Mouse (Mus musculus): Measurements from ENCODE around the gene Rab3c.

Gene Rab3c

GRCm38 (mm10) chr13:110280563-110281144 lies at the start of gene Rab3c:
Gene Rab3c (minus strand): TSS chr13:110280996.
- no peak for DNase-seq (ENCODE audit: low read depth, low spot score)

GRCm38 (mm10) chr13:110318746-110319145 lies 38.0 kb upstream of the Rab3c start:
- no peak for DNase-seq (ENCODE audit: low read depth, low spot score)

- no peak for DNase-seq (ENCODE audit: low read depth, low spot score)
Measured at GRCm38 (mm10) chr13:110307188-110307587, 26.4 kb upstream of the Rab3c start.

DNA sequence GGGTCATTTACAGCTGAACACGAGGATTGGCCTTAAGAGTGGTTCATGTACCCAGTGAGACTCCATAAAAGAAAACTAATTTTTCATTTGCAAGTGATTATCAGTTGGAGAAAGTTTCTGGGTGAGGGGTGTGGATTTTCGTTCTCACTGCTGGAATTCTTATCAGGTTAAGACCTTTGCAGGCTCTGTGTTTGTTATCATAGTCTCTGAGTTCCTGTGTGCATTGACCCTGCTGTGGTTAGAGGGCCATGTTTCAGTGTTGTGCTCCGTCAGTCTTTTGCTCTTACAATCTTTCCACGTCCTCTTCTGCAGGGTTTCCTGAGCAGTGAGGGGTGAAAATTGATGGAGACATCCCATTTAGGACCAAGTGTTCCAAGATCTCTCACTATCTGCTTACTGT lies 16.3 kb upstream of the Rab3c start:
- DNase-seq (ENCODE audit: low read depth, low spot score), result no peak

DNA sequence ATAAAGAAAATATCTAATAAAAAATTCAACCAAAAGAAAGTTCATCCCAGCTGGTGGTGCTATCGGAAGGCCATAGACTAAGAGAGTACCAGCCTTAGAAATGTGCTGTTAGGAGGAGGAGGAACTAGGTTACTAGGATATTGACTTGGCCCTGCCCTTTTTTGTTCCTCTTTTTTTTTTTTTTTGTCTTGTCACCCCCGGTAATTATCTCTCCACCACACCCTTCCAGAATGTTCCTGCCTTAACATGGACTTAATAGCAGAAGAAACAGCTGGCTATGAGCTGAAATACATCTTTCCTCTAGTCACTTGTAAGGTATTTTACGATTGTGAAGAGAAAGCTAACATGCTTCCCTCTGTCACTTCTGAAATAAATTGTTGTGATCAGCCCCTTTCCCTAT lies 7.7 kb upstream of the Rab3c start:
- DNase-seq (ENCODE audit: low read depth, low spot score), result no peak

DNA sequence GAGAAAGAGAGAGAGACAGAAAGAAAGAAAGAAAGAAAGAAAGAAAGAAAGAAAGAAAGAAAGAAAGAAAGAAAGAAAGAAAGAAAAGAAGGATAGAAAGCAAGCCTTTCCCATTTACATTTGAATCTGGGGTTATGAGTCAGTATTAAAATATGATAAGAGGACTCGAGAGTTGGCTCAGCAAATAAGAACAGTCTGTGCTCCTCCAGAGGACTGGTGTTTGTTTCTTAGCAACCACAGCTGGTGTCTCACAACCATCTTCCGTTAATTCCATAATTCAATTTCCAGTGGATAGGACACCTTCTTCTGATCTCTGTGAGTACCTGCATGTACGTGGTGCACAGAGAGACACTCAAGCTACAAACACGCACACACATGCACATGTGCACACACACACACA lies 3.0 kb upstream of the Rab3c start:
- DNase-seq (ENCODE audit: low read depth, low spot score), result no peak

GRCm38 (mm10) chr13:110280028-110280562 lies 701 bp downstream of the Rab3c start:
- no peak for DNase-seq (ENCODE audit: low read depth, low spot score)

DNA sequence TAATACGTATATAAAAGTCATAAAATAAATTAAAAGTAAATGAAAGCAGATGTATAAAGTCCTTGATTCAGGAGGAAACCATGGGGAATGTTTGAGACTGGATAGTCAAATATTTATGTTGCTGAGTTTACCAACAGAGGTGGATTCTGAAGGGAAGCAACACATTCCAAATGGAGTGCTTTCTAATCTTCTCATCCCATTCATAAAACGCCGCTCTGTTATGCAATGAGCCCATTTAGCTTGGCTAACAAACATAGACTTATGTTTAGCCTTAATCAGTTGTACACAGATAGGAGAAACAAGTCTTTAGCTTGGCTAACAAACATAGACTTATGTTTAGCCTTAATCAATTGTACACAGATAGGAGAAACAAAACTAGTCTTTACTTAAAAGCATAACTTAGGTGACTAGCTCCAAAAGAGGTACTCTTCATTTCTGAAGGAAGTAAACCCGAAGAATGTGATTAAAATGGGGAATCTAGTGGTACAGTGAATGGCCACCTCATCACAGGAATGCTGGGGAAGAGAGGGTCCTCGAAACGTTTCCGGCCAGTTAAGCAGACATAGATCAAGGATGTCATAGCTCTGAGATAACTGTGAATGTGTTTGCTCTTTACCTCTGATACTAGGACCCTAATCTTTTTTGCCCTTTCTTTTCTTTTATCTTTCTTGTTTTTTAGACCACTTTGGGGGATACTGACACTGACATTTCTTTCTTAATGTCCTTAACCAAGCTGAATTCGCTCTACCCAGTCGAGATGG lies 1.6 kb downstream of the Rab3c start:
- no peak for DNase-seq (ENCODE audit: low read depth, low spot score)

GRCm38 (mm10) chr13:110277709-110278108 lies 3.1 kb downstream of the Rab3c start:
- DNase-seq (ENCODE audit: low read depth, low spot score), result no peak

DNA sequence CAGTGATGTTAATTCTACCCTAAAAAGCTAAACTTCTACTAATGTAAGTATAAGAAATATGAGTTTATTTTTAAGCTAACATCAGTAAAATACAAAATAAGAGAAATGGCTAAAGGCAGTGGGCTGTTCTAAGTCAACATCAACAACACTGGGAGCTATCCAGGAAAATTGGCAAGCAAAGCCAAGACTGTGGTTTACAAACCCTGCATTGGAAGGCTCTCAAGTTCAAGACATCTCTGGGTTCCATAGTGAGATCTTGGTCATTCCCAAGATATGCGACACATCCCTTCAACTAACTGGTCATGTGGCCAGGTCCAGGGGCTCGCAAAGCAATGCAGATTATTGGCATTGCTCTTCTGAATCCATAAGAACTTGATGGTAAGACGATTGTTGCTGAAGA lies 5.3 kb downstream of the Rab3c start:
- DNase-seq (ENCODE audit: low read depth, low spot score), result no peak

- no peak for DNase-seq (ENCODE audit: low read depth, low spot score)
Measured at GRCm38 (mm10) chr13:110260649-110261048, 20.1 kb downstream of the Rab3c start.

DNA sequence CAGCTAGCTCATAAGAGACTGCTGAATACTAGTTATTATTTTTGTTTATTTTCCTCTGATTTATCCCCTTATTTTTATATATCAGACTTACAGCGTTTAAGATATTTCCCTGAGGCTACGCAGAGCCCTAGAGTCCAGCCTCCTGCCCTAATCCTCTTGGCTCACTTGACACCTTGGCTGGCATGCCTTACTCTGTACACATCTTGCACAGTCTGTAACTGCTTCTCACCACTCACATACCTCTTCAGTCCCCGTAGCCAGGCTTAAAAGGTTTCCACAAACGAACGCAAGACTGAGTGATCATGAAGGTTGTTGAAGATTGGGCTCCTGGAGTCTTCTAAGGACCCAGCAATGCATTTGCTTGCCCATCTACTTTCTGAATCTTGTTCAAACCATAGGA lies 29.3 kb downstream of the Rab3c start:
- DNase-seq (ENCODE audit: low read depth, low spot score), result no peak

- no peak for DNase-seq (ENCODE audit: low read depth, low spot score)
Measured at GRCm38 (mm10) chr13:110248481-110248880, 32.3 kb downstream of the Rab3c start.

GRCm38 (mm10) chr13:110238970-110239369 lies 41.8 kb downstream of the Rab3c start:
- no peak for DNase-seq (ENCODE audit: low read depth, low spot score)

GRCm38 (mm10) chr13:110237209-110237935 lies 43.4 kb downstream of the Rab3c start:
- no peak for DNase-seq (ENCODE audit: low read depth, low spot score)

DNA sequence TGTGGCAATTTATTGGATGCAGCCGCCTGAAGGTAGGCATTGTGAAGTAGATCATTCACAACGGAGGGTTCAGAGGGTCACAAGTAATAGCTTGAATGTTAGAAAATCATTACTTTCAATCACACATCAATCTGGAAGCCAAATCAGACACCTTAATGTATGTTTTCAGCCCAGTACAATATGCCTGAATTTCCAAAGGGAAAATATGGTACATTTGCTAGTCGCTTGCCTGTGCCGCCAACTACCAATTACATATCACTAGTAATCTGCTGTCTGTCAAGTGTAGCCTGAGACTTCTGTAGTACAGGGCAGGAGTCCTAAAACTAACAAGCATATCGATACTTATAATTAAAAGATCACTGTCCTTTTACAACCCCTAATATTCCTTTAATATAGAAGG lies 47.4 kb downstream of the Rab3c start:
- no peak for DNase-seq (ENCODE audit: low read depth, low spot score)

DNA sequence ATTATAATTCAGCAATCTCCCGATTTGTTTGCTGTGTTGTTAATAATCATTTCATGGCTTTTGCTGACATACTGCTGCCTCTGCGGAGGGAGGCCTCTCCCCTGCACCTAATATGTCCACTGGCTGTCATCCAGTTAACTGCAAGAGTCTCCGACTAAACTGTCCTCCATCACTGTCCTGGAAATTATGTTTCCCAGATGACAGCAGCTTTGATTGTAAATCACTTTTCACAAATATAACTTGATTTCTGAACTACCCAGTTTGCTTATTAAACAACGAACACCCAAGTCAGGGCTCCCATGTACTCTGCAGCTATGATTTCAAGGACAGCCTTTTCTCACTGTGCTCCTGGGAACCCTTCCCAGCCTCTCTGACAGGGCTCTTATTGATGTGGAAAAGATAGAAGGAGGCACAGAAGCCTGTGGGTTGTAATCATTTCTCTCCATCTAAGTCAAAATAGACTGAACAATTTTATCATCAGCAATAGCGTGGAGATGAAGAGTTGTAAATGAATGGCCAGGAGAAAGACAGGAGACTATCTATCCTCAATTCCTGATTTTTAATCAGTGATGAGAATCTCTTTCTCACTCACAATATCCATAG lies 49.6 kb downstream of the Rab3c start:
- DNase-seq (ENCODE audit: low read depth, low spot score), result no peak

DNA sequence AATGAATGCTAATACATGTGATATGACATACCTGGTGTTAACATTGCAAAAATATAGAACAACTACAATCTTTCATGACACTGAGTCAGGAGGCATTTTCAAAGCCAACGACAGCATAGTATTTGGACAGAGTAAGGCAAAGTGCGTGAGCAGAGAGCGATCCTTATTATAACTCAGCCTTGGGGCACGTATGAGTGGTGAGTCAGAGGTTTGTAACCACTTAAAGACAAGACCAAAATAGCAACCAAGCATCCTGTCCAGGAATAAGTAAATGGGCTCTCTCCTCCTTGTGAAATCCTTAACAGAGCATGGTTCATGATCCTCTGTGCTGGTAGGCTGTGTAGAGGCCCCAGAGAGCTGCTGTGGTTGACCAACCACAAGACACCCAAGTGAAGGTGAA lies 50.8 kb downstream of the Rab3c start:
- no peak for DNase-seq (ENCODE audit: low read depth, low spot score)

DNA sequence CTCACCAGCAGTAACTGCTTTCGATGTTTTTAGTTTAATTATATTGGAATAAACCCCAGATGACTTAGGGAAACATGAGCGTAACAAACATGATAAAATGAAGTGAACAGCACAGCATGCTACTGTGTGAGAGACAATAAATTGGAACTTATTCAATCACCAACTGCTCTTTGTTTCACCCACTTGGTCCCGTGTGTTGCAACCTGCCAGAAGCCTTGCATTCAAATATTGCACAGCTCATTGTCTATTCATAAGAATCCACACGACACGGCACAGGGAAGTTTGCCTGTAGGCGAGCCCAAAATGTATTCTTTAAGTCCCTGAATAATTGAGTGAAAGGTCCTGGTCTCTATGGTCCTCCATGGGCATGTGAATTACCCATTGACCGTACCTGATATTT lies 61.6 kb downstream of the Rab3c start:
- no peak for DNase-seq (ENCODE audit: low read depth, low spot score)

GRCm38 (mm10) chr13:110218497-110218896 lies 62.3 kb downstream of the Rab3c start:
- no peak for DNase-seq (ENCODE audit: low read depth, low spot score)

DNA sequence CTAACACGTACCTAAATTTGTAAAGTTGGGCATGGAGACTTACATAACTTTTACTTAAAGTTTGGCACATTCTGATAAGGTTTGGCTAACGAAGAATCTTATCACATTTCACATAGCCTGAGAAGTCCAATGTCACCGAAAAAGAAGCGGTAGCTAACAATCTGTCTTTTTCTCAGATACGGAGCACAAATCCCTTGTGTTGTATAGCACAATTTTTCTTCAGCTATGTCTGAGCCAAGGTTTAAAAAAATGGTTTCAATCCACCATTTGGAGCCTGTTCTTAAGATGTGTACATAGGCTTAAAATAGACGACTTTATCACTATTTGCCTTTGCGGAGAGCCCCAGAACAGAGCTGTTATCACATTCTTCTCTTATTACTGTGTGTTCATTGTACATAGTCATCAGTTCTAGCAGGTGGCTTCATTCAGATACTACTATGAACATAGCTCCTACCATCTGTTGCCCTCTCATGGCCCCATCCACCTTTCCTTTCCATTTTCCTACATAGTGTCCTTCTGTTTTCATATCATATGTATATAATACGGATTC lies 69.2 kb downstream of the Rab3c start:
- no peak for DNase-seq (ENCODE audit: low read depth, low spot score)

DNA sequence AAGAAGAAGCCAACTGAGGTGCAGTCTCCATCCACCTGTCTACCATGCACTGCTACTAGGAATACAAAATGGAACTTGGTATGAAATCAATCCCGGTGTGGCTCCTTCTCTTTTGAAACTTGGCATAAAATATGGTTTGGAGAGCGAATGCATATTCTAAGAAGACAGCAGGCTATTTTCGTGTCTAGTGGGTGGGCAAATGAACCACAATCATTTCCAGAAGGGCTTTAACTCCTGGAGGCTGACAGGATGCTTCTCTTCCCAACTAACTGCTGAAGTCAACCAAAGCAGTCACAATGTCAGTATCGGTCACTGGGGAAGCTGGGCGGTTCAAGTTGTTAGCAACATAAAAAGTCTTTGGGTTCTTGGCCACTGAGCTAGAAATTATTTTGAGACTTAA lies 81.9 kb downstream of the Rab3c start:
- no peak for DNase-seq (ENCODE audit: low read depth, low spot score)
